Mouse (Mus musculus) C2C12 (cell line): ENCODE data around the gene Zfp111. TPM values are rescaled to one million over a fixed set of nuclear protein-coding genes. Genes with fewer than 3 reads are reported as not detected.

ENCODE experiments used
- H3K27me3 ChIP-seq: one replicate; pipeline ENCODE4 v1.6.1; 2011; ENCODE audit not compliant: control insufficient read depth, insufficient read depth, insufficient read length
- H3K36me3 ChIP-seq: one replicate; pipeline ENCODE4 v1.6.1; 2011; ENCODE audit not compliant: control insufficient read depth, insufficient read depth
- H3K4me3 ChIP-seq: one replicate; pipeline ENCODE4 v1.5.1; 2011; ENCODE audit warnings: mild to moderate bottlenecking, control low read depth; ENCODE audit not compliant: poor library complexity, insufficient read depth, severe bottlenecking
- H3K79me2 ChIP-seq: one replicate; pipeline ENCODE4 v1.6.1; 2011; ENCODE audit not compliant: control insufficient read depth, insufficient read depth
- H3K79me3 ChIP-seq: one replicate; pipeline ENCODE4 v1.6.1; 2011; ENCODE audit warnings: low read depth, control low read depth
- H3ac ChIP-seq: one replicate; pipeline ENCODE3; 2011; ENCODE audit warnings: low read depth; ENCODE audit not compliant: control insufficient read depth, insufficient read length
- CEBPB ChIP-seq: IDR thresholded peaks from one replicate; pipeline ENCODE4 v1.6.1; 2011; ENCODE audit warnings: low read depth, mild to moderate bottlenecking, control low read depth, moderate library complexity
- CTCF ChIP-seq: IDR thresholded peaks from one replicate; pipeline ENCODE4 v1.5.1; 2011; ENCODE audit not compliant: control insufficient read depth, insufficient read depth, insufficient read length
- FOSL1 ChIP-seq: IDR thresholded peaks from one replicate; pipeline ENCODE4 v1.8.0; 2011; ENCODE audit warnings: mild to moderate bottlenecking, low read length; ENCODE audit not compliant: poor library complexity, insufficient read depth, severe bottlenecking
- MAX ChIP-seq: IDR thresholded peaks from one replicate; pipeline ENCODE4 v1.6.1; 2011; ENCODE audit warnings: mild to moderate bottlenecking, control low read depth
- MYOD1 ChIP-seq: IDR thresholded peaks from one replicate; pipeline ENCODE4 v1.6.1; 2011; ENCODE audit warnings: low read depth; ENCODE audit not compliant: control insufficient read depth, insufficient read length
- MYOG ChIP-seq: IDR thresholded peaks from one replicate; pipeline ENCODE4 v1.6.1; 2011; ENCODE audit not compliant: control insufficient read depth, insufficient read length; ENCODE audit errors: extremely low read depth
- USF1 ChIP-seq: IDR thresholded peaks from one replicate; pipeline ENCODE4 v1.6.1; 2011; ENCODE audit warnings: low read depth, mild to moderate bottlenecking, control low read depth, moderate library complexity
- polyA plus RNA-seq: library from polyadenylated mRNA; unstranded; fragments of >200 nt; fragmentation: generic; extraction: Trizol; gene quantifications from one replicate; pipeline ENCODE4 v1.2.1, GENCODE M21; 2012; ENCODE audit warnings: missing spikeins

Zfp111 gene
- polyA plus RNA-seq, 1 experiment = 2.0 TPM

DNA sequence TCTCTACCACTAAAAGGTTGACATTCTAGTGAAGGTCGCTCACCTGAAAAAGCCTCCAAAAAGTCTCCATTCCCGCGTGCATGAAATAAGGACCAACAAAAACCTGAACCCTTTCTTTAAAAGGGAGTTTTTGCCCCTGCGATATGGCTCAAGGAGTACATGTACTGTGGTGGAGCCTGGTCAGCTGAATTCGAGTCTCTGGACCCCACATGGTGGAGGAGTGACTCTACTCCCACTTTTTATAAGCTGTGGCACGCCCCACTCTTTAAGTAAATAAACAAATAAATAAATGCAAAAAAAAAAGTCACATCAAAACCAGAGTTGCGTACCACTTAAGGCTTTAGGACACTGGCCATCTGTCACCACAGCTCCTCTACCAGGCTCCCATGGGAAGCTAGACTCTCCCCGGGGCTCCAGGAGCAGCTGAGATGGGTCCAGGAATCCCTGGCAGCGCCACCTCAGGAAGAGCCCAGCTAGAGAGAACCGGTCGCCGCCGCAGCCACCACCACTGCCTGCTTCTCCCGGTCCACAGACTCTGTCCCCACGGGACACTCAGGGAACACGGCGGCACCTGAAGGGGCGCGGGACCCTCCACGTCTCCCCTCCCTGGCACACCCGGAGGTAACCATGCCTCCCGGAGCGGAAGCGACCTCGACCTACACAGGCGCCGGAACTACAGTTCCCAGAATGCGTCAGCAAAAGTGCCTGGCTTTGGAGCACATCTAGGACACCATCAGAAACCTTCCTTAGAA is 26.0 kb upstream of the Zfp111 start, which contains the start of gene Zfp109:
Gene Zfp109 (minus strand): TSS at position 521 of the 752 bp plus-strand sequence.
- no peak for TF ChIP-seq MAX
- no peak for TF ChIP-seq MYOG
- TF ChIP-seq FOSL1 = no peak
- no peak for TF ChIP-seq MYOD1
- no peaks in the 10 kb centered on the region for H3K36me3 ChIP-seq
- H3K79me3 ChIP-seq = no peaks in the 10 kb centered on the region
- H3K4me3 ChIP-seq = peak within 1 kb of the TSS; percentile 26
- no peaks in the 10 kb centered on the region for H3K27me3 ChIP-seq
- H3K79me2 ChIP-seq = no peaks in the 10 kb centered on the region
- H3ac ChIP-seq = peak within 1 kb of the TSS; percentile 79

DNA sequence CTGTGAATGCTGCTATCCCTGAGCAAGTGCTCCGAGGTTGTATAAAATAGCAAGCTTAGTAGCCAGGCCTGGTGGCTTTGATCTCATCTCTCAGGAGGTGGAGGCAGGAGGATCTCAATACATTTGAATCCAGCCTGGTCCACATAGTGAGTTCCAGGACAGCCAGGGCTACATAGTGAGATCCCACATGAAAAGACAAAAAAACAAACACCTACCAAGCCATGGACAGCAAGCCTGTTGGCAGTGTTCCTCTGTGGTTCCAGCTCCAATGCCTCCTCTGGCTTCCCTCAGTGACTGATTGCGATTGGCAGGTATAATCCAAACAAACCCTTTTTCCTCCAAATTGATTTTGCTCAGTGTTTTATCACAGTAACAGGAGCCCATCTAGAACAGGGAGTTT is 947 bp downstream of the Zfp111 start:
- no peaks in the 10 kb centered on the region for H3K36me3 ChIP-seq

DNA sequence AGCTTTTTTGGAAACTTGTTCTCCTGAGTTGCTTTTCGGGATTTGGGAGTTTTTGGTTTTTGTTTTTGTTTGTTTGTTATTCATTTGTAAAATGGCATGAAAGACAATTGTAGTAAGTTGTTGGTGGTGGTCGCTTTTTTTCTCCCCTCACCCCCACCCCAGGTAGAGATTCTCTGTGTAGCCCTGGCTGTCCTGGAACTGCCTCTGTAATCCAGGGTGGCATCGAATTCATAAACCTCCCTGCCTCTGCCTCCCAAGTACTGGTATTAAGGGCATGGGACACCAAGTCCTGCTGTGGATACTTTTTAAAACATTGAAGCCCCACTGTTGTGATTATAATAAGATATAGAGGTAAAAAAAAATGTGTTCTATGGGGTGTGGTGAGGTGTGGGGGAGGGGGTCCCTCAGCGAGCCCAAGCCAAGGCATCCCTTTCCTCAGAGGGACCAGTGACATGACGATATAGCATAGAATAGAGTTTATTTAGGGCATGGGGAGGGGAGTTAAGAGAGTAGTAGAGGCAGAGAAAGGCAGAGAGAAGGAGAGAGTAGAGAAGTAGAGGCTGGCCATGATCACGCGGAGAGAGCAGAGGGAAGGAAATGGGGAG is 2.9 kb downstream of the Zfp111 start:
- TF ChIP-seq FOSL1 (no peak), MAX (no peak), MYOD1 (no peak), MYOG (no peak), CTCF (no peak), USF1 (no peak), CEBPB (no peak)
- Histone ChIP-seq H3ac (no peak overlapping the region), H3K36me3 (no peaks in the 10 kb centered on the region), H3K79me2 (no peaks in the 10 kb centered on the region), H3K4me3 (no peak overlapping the region), H3K27me3 (peaks cover 7% of the 10 kb centered on the region), H3K79me3 (no peaks in the 10 kb centered on the region)

More for the DNA sequence above, 947 bp downstream of the Zfp111 start:
- no peak for TF ChIP-seq USF1
- no peak for TF ChIP-seq CEBPB
- no peak for TF ChIP-seq CTCF
- TF ChIP-seq MYOG = no peak
- no peak for TF ChIP-seq MYOD1
- no peak for TF ChIP-seq MAX
- TF ChIP-seq FOSL1 = no peak
- H3ac ChIP-seq = no peak overlapping the region
- H3K79me3 ChIP-seq = no peaks in the 10 kb centered on the region
- peaks cover 7% of the 10 kb centered on the region for H3K27me3 ChIP-seq
- H3K79me2 ChIP-seq = no peaks in the 10 kb centered on the region
- H3K4me3 ChIP-seq = no peak overlapping the region

DNA sequence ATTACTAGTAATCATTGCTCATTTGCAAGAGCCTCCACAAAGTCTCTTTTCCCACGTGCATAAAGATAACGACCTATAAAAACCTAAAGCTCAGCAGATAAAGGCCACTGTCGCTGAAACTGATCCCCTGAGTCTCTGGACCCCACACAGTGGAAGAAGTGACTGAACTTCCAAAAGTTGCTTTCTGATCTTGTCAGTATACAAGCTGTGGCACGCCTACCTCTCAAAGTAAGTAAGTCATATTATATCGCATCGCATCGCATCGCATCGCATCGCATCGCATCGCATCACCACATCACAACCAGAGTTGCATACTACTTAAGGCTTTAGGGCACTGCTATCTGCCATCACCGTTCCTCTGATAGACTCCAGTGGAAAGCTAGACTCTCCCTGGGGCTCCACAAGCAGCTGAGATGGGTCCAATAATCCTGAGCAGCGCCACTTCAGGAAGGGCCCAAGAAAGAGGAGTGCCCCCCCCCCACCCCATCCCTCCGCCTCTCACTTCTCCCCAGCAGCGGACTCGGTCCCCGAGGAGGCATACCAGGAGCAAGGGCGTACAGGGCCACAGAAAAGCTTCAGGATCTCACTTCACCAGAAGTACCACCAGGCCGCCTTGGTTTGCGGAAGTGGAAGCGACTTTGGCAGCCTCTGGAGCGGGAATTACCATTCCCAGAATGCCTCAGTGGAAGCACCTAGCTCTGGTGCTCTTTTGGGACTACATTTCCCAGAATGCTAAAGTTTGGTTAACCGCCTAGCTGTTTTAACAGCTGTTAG is 3.6 kb downstream of the Zfp111 start:
- Histone ChIP-seq H3K36me3 (no peaks in the 10 kb centered on the region), H3K79me2 (no peaks in the 10 kb centered on the region), H3ac (peak overlapping the region; percentile 83), H3K79me3 (no peaks in the 10 kb centered on the region), H3K4me3 (peak overlapping the region; percentile 30), H3K27me3 (peaks cover 4% of the 10 kb centered on the region)
- peak; percentile 46 for TF ChIP-seq MYOD1
- no peak for TF ChIP-seq MAX

DNA sequence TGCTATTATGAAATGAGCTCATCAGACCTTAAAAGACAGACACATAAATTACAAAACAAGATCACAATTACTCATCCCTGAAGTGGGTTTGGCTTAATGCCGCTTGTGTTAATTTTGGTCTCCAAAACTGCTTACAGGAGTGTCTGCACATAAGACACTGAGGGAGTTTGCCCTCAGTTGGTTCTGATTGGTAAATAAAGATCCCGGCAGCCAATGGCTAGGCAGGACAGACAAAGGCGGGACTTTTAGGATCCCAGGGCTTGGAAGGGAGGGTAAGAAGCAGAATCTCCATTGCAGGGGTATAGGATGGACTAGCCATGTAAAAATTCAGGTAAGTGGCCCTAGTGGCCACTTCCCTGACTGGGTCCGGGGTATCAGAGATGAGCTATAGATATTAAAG is 14.3 kb downstream of the Zfp111 start:
- TF ChIP-seq USF1 (no peak), CEBPB (no peak), FOSL1 (no peak), MAX (no peak), CTCF (no peak), MYOD1 (no peak), MYOG (no peak)
- H3ac ChIP-seq = no peak overlapping the region
- H3K36me3 ChIP-seq = no peaks in the 10 kb centered on the region

More for the DNA sequence above, 14.3 kb downstream of the Zfp111 start:
- Histone ChIP-seq H3K79me3 (no peaks in the 10 kb centered on the region), H3K27me3 (no peaks in the 10 kb centered on the region), H3K79me2 (no peaks in the 10 kb centered on the region), H3K4me3 (no peak overlapping the region)
